18 mouse cellular contexts compared by ENCODE assay signal in the genomic region with DNA sequence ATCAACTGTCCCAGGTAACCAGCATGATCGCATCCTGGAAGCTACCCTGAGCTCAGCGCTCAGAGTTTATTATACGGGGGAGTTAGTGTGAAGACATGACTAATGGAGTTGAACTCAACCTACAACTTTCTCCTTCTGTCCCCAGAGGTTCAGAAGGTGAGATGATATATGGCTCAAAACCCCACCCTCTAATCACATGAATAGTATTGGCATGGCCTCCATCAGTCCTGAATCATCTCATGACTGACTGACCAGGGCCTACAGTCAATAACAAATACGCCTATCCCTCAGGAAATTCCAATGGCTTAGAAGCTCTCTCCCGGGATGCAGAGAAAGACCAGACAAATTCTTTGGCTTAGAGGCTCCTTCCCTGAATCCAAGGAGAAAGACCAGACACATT.
"Had no signal": no experiment of that assay in that cellular context is flagged by ENCODE, and none has a peak within 500 bp of the region (broad histone marks: within the 10 kb centered on the region; RNA-seq: fewer than 3 reads in every experiment).

No protein-coding gene starts in this region.

- H3K9me3 ChIP-seq: midbrain, embryonic 10.5 days; midbrain, embryonic 12.5 days; neural tube, embryonic 13.5 days; neural tube, embryonic 15.5 days; stomach, embryonic 15.5 days had no signal

- H3K9ac ChIP-seq: lung, embryonic 14.5 days; midbrain, embryonic 12.5 days; neural tube, embryonic 13.5 days; neural tube, embryonic 15.5 days; stomach, embryonic 15.5 days had no signal

- H3K4me1 ChIP-seq: midbrain, embryonic 10.5 days; midbrain, embryonic 12.5 days; neural tube, embryonic 13.5 days; neural tube, embryonic 15.5 days; stomach, embryonic 15.5 days had no signal

- H3K27ac ChIP-seq: midbrain, embryonic 10.5 days; midbrain, embryonic 12.5 days; neural tube, embryonic 13.5 days; neural tube, embryonic 15.5 days; stomach, embryonic 15.5 days had no signal

- H3K4me3 ChIP-seq: midbrain, embryonic 10.5 days; midbrain, embryonic 12.5 days; myocyte; neural tube, embryonic 13.5 days; neural tube, embryonic 15.5 days; stomach, embryonic 15.5 days had no signal

- ATAC-seq: midbrain, embryonic 16.5 days had no signal

- H3K4me2 ChIP-seq: lung, embryonic 14.5 days; midbrain, embryonic 12.5 days; neural tube, embryonic 13.5 days; neural tube, embryonic 15.5 days; stomach, embryonic 15.5 days had no signal

- DNase-seq: lung, adult 18-20 months; lung, embryonic 14.5 days; lung, postnatal 10 days; lung, postnatal 4 days; midbrain, embryonic 14.5 days; retina, postnatal 1 day; right cerebral cortex, adult 18-20 months; right cerebral cortex, postnatal 14 days; thymus, adult 18-20 months; thymus, postnatal 14 days; thymus, postnatal 36 days had no signal

- H3K36me3 ChIP-seq: midbrain, embryonic 10.5 days; midbrain, embryonic 12.5 days; neural tube, embryonic 13.5 days; neural tube, embryonic 15.5 days; stomach, embryonic 15.5 days had no signal

- H3K27me3 ChIP-seq: midbrain, embryonic 12.5 days; neural tube, embryonic 13.5 days; neural tube, embryonic 15.5 days; stomach, embryonic 15.5 days had no signal
